Mouse (Mus musculus): ENCODE measurements at regions not wholly inside any gene's neighbourhood (a gene's known extent, or its start where the extent isn't known, plus 50 kb on each side); places are given as distances from the start of the nearest gene placed in this dataset.
A peak's percentile ranks its signal among the peaks of the same experiment; 100 is the strongest.
"Not testable (repeated sequence)": the region's sequence is repeated elsewhere in the genome, so short reads cannot be mapped to it uniquely, and the experiment has no call there.

DNA sequence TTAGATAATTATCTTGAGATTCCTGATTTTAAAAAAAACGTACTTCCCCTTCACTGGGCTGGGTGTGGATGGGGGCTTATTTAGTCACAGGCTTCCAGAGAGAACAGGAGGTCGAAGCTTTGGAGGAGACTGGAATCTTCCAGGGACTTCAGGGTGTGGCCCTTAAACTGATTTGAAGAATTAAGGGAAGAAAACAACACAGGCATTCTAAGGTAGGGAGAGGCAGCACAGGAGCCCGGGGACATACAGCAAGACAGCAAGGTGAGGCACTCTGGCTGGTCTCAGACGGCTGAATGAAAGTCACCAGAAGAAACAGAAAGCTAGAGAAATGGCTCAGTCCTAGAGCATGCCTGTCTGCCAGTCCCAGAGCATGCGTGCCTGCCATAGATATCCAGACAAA lies 125.9 kb upstream of the Tbl1xr1 start:
- Histone ChIP-seq H3K27me3 (replicated peaks; ENCODE audit: control insufficient read depth, insufficient read depth, low read length) (no peaks in the 10 kb centered on the region), H3K4me3 (ENCODE audit: insufficient read depth, low read depth, low read length) (no peak overlapping the region), H3K4me1 (ENCODE audit: control insufficient read depth, insufficient read depth, low read length) (peaks cover 9% of the 10 kb centered on the region), H3K36me3 (ENCODE audit: control insufficient read depth, insufficient read depth, low read length) (no peaks in the 10 kb centered on the region), H3K27ac (ENCODE audit: insufficient read depth, low read depth, low read length) (no peak overlapping the region)
- no peak for TF ChIP-seq POLR2A (IDR thresholded peaks at IDR 0.05; ENCODE audit: low read depth, low read length)
- no peak for TF ChIP-seq CTCF (conservative IDR thresholded peaks at IDR 0.05; ENCODE audit: insufficient read depth, insufficient read length, low read depth, low read length)
- WGBS = 81% methylated on average over 5 of the region's 5 CpGs
- no peak for DNase-seq

DNA sequence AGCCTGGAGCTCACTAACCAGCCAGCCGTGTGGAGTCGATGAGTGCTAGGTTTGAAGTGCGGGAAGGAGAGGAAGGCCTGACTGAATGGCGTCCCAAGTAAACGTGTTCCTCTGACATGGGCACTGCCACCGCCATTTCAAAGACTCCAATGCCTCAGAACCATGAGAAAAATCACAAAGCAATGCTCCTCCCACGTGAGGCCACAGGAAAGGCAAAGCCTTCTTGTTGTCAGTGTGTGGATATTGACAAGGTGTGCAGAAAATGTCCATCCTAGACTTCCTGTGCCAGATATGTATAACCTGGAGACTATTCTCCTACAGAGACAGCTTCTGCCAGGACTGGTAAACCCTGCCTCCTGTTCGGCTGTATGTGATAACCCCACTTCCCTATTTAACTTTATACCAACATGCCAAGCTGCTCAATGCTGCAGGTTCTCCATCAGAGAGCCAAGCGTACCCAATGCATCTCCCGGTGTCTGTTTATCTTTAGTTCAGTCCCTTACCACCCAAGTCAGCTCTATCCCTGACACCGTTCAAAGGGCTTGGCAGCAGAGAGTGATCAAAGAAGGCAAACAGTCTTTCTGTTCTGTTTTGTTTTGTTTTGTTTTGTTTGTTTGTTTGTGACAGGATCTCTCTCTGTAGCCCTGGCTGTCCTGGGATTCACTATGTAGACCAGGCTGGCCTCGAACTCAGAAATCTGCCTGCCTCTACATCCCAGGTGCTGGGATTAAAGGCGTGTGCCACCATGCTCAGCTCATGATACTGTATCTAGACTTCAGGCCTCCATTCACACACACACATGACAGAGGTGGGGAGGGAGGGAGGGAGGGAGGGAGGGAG lies 124.8 kb upstream of the Tbl1xr1 start:
- no peak for DNase-seq
- Histone ChIP-seq H3K4me3 (ENCODE audit: insufficient read depth, low read depth, low read length) (no peak overlapping the region), H3K36me3 (ENCODE audit: control insufficient read depth, insufficient read depth, low read length) (no peaks in the 10 kb centered on the region), H3K27ac (ENCODE audit: insufficient read depth, low read depth, low read length) (no peak overlapping the region), H3K27me3 (replicated peaks; ENCODE audit: control insufficient read depth, insufficient read depth, low read length) (no peaks in the 10 kb centered on the region), H3K4me1 (ENCODE audit: control insufficient read depth, insufficient read depth, low read length) (peaks cover 9% of the 10 kb centered on the region)
- 94% methylated on average over 13 of the region's 13 CpGs for WGBS
- TF ChIP-seq CTCF (conservative IDR thresholded peaks at IDR 0.05; ENCODE audit: insufficient read depth, insufficient read length, low read depth, low read length) (no peak), POLR2A (IDR thresholded peaks at IDR 0.05; ENCODE audit: low read depth, low read length) (no peak)

DNA sequence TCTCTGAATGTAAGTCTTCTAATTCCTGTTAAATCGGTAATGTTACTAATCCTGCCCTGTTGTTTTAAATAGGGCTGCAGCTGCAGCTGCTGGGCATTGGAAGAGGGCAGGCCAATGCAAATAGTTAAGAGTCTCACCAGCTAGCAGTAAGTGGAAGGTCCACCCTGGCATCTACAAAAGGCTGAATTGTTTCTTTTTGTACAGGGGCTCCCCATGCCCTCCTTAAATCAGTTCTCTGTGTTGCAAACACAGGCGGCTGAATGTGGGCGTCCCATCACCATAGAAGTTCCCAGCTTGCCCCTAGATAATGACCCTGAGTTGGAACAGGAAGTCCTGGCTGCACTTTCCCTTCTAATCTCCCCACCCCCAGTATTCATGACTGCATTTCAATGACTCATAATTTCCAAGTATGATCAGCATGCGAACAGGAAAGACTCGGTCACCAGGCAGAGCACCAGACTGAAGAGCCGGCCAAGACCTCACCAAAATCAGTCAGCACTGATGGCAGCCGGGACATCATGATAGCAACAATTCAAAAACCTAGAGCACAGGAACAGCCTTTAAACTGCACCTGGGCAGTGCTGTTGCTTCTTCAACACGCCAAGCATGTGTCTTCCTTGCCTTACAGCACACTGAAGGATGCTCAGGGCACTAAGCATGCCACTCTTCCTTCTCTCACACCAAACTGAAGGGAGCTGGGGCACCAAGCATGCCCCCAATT lies 123.6 kb upstream of the Tbl1xr1 start:
- H3K4me3 ChIP-seq (ENCODE audit: insufficient read depth, low read depth, low read length) = no peak overlapping the region
- TF ChIP-seq CTCF (conservative IDR thresholded peaks at IDR 0.05; ENCODE audit: insufficient read depth, insufficient read length, low read depth, low read length) (no peak), POLR2A (IDR thresholded peaks at IDR 0.05; ENCODE audit: low read depth, low read length) (no peak)
- peak overlapping the region; percentile 73 for H3K27ac ChIP-seq (ENCODE audit: insufficient read depth, low read depth, low read length)
- no peaks in the 10 kb centered on the region for H3K36me3 ChIP-seq (ENCODE audit: control insufficient read depth, insufficient read depth, low read length)
- H3K27me3 ChIP-seq (replicated peaks; ENCODE audit: control insufficient read depth, insufficient read depth, low read length) = no peaks in the 10 kb centered on the region; the same call in 1 of the 2 replicates
- peak; percentile 90 for DNase-seq
- 53% methylated on average over 8 of the region's 8 CpGs for WGBS
- peaks cover 9% of the 10 kb centered on the region for H3K4me1 ChIP-seq (ENCODE audit: control insufficient read depth, insufficient read depth, low read length)

DNA sequence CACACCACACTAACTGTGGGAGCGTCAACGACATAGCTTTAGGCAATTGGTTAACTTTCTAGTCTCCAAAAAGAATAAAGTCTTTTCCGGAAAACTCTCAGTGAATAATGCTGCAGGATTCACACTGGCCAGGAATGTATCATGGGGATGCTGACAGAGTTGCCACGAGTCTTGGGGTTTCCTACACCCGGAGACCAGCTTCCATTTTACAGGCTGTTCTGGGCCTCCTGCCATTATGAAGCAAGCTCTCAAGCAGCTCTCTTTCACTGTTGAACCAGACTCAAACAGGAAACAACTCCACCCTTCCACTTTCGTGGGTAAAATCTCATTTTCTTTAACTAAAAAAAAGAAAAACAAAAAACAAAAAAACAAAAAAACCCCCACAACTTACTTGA lies 123.0 kb upstream of the Tbl1xr1 start:
- Histone ChIP-seq H3K4me1 (ENCODE audit: control insufficient read depth, insufficient read depth, low read length) (peaks cover 9% of the 10 kb centered on the region), H3K27me3 (replicated peaks; ENCODE audit: control insufficient read depth, insufficient read depth, low read length) (no peaks in the 10 kb centered on the region; the same call in 1 of the 2 replicates), H3K27ac (ENCODE audit: insufficient read depth, low read depth, low read length) (peak overlapping the region; percentile 58), H3K36me3 (ENCODE audit: control insufficient read depth, insufficient read depth, low read length) (no peaks in the 10 kb centered on the region), H3K4me3 (ENCODE audit: insufficient read depth, low read depth, low read length) (no peak overlapping the region)
- TF ChIP-seq POLR2A (IDR thresholded peaks at IDR 0.05; ENCODE audit: low read depth, low read length) = no peak
- TF ChIP-seq CTCF (conservative IDR thresholded peaks at IDR 0.05; ENCODE audit: insufficient read depth, insufficient read length, low read depth, low read length) = no peak
- WGBS = 79% methylated on average over 6 of the region's 6 CpGs
- peak; percentile 40 for DNase-seq

DNA sequence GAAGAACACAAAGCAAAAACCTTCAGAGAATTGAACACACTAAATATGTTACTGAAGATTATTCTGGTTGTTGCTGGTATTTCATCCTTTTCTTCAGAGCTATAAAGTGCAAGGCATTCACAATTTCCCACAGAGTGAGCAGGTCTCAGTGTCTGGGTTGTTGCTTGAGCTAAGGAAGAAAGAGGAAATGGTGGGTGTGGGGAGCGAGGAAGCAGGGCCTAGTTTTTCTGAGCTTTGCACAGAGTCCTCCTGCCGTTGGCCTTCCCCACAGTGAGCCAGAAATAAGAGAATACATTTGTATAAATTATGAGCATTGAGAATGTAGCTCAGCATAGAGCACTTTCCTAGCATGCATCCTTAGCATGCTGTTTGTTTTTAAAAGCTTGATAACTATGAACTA lies 120.8 kb upstream of the Tbl1xr1 start:
- DNase-seq = no peak
- TF ChIP-seq POLR2A (IDR thresholded peaks at IDR 0.05; ENCODE audit: low read depth, low read length) (no peak), CTCF (conservative IDR thresholded peaks at IDR 0.05; ENCODE audit: insufficient read depth, insufficient read length, low read depth, low read length) (no peak)
- 55% methylated on average over 2 of the region's 2 CpGs for WGBS
- Histone ChIP-seq H3K4me3 (ENCODE audit: insufficient read depth, low read depth, low read length) (no peak overlapping the region), H3K4me1 (ENCODE audit: control insufficient read depth, insufficient read depth, low read length) (peaks cover 9% of the 10 kb centered on the region), H3K27ac (ENCODE audit: insufficient read depth, low read depth, low read length) (no peak overlapping the region), H3K27me3 (replicated peaks; ENCODE audit: control insufficient read depth, insufficient read depth, low read length) (no peaks in the 10 kb centered on the region; the same call in 1 of the 2 replicates), H3K36me3 (ENCODE audit: control insufficient read depth, insufficient read depth, low read length) (no peaks in the 10 kb centered on the region)

DNA sequence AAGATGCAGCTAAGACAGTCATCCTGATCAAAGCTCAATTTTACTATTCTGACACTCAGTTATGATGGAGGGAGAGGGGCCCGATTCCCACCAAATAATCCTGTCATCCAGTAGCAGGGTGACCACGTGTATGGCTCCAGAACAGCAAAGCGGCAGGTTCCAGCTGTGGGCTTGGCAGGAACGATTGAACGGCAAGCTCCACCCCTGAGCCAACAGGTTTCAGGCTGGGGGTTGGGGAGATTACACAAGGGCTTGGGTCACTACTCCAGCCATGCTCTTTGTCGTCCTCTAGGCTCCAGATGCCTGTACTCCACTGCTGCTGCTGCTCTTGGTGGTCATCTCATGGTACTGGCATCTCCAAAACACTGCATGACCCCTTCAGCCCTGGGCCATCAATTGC lies 119.3 kb upstream of the Tbl1xr1 start:
- H3K36me3 ChIP-seq (ENCODE audit: control insufficient read depth, insufficient read depth, low read length); H3K27ac ChIP-seq (ENCODE audit: insufficient read depth, low read depth, low read length); H3K27me3 ChIP-seq (replicated peaks; ENCODE audit: control insufficient read depth, insufficient read depth, low read length); H3K4me3 ChIP-seq (ENCODE audit: insufficient read depth, low read depth, low read length); DNase-seq; H3K4me1 ChIP-seq (ENCODE audit: control insufficient read depth, insufficient read depth, low read length): not testable (repeated sequence)
- WGBS = 78% methylated on average over 6 of the region's 6 CpGs

DNA sequence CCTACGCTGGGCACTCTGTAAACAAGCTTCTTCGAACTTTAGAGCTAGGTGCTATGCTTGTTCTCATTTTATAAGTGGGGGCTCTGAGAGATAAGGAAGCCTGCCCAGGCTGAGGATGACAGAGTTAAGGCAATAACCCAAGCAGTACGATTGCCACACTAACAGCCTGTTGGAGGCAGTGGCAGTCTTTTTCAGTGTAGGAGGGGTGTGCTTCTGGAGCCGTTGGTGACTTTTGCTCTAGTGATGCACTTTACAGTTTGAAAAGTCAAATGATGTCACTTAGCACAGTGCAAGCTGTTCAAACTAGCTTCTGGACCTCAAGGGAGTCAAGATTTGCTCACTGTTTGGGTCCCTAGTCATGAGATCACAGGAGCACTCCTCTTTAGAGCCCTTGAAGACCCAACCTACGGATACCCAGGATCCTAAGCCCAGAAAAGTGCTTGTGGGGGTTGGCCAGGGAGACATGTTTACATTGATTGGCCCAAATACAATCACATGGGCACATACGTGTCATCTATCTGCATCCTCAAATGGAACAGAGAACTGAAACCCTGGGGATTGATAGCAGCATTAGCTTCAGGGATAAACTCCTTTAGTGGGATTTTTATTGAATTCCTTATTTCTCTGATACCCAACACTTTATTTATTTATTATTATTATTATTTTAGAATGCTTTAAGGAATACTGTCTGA lies 117.7 kb upstream of the Tbl1xr1 start:
- peaks cover 8% of the 10 kb centered on the region; the same call in 1 of the 2 replicates for H3K4me1 ChIP-seq (ENCODE audit: control insufficient read depth, insufficient read depth, low read length)
- H3K27me3 ChIP-seq (replicated peaks; ENCODE audit: control insufficient read depth, insufficient read depth, low read length) = no peaks in the 10 kb centered on the region; the same call in 1 of the 2 replicates
- no peak overlapping the region for H3K4me3 ChIP-seq (ENCODE audit: insufficient read depth, low read depth, low read length)
- no peak for DNase-seq
- H3K36me3 ChIP-seq (ENCODE audit: control insufficient read depth, insufficient read depth, low read length) = no peaks in the 10 kb centered on the region
- H3K27ac ChIP-seq (ENCODE audit: insufficient read depth, low read depth, low read length) = no peak overlapping the region
- TF ChIP-seq CTCF (conservative IDR thresholded peaks at IDR 0.05; ENCODE audit: insufficient read depth, insufficient read length, low read depth, low read length) (no peak), POLR2A (IDR thresholded peaks at IDR 0.05; ENCODE audit: low read depth, low read length) (no peak)
- 95% methylated on average over 6 of the region's 6 CpGs for WGBS

Data from kidney, adult 2 months (tissue).